Mouse (Mus musculus): ENCODE results near the gene Tnr. TPM values are rescaled to one million over a fixed set of nuclear protein-coding genes. Genes with fewer than 3 reads are reported as not detected.

Tnr gene
- total RNA-seq (2023), result not detected

GRCm38 (mm10) chr1:159523578-159523977, at the start of gene Tnr:
Gene Tnr, plus strand, starts transcription at chr1:159523769.

Measured in neutrophil, adult 83 days (primary cell).